Mouse (Mus musculus) layer of hippocampus, adult 2 months (tissue): ENCODE results near the gene Ptprk. TPM values are rescaled to one million over a fixed set of nuclear protein-coding genes. Genes with fewer than 3 reads are reported as not detected.

Experiments used
- DNase-seq, 2 experiments: peaks; one replicate each; pipeline ENCODE4 v3.0.0; 2022; ENCODE audit warnings: low spot score in 2 of 2
- H3K27ac ChIP-seq: fragments of 200-600 bp; 2 replicates; pipeline ENCODE4 v1.8.1; 2022
- H3K4me3 ChIP-seq: fragments of 200-600 bp; 2 replicates; pipeline ENCODE4 v1.8.1; 2022; ENCODE audit warnings: mild to moderate bottlenecking
- CTCF ChIP-seq: fragments of 200-600 bp; conservative IDR thresholded peaks from 2 replicates; pipeline ENCODE4 v1.8.1; 2022; ENCODE audit warnings: antibody characterized with exemption, mild to moderate bottlenecking, moderate library complexity
- long read RNA-seq, 2 experiments: library from polyadenylated mRNA; stranded (forward); transcript quantifications; one replicate each; pipeline ENCODE4 v2.0.0; 2021; ENCODE audit warnings: borderline mapping rate in 2 of 2
- total RNA-seq, 2 experiments: library from RNA; stranded (reverse); gene quantifications; 2 replicates each; pipeline ENCODE4 v1.2.3; 2021

Ptprk gene
- total RNA-seq: 10 to 100 TPM; 52.2 to 59.9 TPM
- long read RNA-seq, experiment 1, full-length matches to known transcripts: 2 of 10 reads
- long read RNA-seq, experiment 1, partial matches to known transcripts: 2 of 10 reads
- long read RNA-seq, experiment 1, other reads (novel, unspliced or antisense): 6 of 10 reads
- long read RNA-seq, experiment 2, full-length matches to known transcripts: 6 of 23 reads
- long read RNA-seq, experiment 2, partial matches to known transcripts: 5 of 23 reads
- long read RNA-seq, experiment 2, other reads (novel, unspliced or antisense): 12 of 23 reads

DNA sequence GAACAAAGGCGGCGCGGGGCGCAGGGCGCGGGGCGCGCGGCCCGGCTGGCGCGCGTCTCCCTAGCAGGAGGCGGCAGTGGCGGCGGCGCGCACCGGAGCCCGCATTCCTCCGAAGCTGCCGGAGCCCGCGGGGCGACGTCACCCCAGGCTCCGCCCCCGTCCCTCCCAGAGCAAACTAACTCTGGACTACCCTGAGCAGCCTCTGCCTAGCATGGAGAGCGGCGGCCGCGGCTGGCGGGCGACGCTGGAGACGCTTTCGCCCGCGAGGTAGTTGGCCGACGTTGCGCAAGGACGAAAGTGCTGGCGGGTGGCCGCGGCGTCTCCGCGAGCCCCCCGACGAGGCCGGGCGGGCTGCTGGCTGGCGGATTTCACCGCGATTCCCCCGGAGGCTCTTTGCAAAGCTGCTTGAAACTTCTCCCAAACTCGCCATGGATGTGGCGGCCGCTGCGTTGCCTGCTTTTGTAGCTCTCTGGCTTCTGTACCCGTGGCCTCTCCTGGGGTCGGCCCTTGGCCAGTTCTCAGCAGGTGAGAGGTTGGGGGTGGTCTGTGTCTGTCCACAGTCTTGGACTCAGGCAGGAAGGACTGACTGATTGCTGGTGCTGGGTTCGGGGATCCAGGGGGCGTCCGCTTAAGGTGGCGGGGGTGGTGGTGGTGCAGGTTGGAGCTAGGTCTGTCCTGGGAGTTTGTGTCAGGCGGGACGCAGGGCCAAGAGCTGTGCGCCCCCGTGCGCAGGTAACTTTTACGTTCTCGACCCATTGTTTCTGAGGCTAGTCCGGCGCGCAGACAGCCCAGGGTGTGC, at the start of gene Ptprk:
Ptprk (plus strand) TSS at position 168 of the 799 bp plus-strand sequence.
- peak within 1 kb of the TSS; percentile 65 for H3K4me3 ChIP-seq
- peak within 1 kb of the TSS; percentile 97 for H3K27ac ChIP-seq
- no peak for TF ChIP-seq CTCF
- DNase-seq: peak; percentile 90 to 91

DNA sequence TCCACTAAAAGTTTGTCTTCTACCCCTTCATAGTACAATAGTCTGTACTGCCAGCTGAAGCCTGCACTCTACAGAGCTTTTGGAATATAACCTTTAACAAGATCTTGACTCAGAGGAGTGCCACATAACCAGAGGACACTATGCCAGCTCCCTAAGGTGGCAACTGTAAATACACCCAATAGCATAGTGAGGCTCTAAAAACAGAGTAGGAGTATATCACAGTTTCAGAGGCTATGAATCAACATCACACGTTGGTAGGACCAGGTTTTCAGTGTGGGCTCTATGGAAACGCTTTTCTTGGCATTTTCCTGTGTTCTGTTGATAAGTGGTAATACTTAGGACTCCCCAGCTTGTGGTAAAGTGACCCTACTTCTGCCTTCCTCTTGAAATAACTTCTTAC, 46.8 kb upstream of the Ptprk start:
- no peak for TF ChIP-seq CTCF
- Histone ChIP-seq H3K4me3 (no peak overlapping the region), H3K27ac (no peak overlapping the region)
- DNase-seq: no peak

DNA sequence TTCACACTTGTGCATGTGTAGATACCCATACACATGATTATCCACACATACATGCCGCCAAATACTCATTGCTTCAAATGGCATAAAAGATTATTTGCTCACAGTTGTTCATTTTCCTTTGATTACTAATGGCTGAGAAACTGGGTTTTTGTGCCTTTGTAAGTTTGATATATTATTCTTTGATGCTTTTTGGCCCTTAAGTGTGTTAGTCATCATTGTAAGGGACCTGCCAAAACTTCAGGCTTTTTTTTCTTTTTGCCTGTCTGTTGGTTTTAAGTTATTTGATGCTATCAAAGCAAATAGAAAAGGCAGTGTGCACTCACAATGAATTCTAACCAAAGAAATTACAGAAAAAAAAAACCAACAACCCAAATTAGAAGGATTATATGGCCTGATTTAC, 38.2 kb upstream of the Ptprk start:
- no peak overlapping the region for H3K4me3 ChIP-seq
- no peak for TF ChIP-seq CTCF
- no peak overlapping the region for H3K27ac ChIP-seq

DNA sequence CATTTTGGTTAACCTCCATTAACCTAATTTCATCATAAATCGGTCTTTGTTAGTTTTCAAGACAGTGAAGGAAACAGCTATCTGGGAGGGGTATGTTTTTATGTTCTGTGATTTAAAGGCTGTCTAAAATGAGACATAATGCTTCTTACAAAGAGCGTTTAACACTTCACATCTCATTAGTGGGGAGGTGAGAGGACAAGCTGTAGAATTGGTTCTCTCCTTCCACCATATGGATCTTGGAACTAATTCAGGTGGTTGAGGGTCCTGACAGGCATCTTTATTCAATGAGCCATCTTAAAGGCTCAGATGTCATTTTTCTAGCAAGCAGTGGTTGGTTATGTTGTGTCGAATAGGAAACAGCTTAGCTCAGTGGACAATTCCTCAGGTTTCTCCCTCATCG, 19.9 kb upstream of the Ptprk start:
- no peak for DNase-seq
- H3K4me3 ChIP-seq: no peak overlapping the region
- TF ChIP-seq CTCF: no peak
- no peak overlapping the region for H3K27ac ChIP-seq

More for the DNA sequence above, 38.2 kb upstream of the Ptprk start:
- no peak for DNase-seq

DNA sequence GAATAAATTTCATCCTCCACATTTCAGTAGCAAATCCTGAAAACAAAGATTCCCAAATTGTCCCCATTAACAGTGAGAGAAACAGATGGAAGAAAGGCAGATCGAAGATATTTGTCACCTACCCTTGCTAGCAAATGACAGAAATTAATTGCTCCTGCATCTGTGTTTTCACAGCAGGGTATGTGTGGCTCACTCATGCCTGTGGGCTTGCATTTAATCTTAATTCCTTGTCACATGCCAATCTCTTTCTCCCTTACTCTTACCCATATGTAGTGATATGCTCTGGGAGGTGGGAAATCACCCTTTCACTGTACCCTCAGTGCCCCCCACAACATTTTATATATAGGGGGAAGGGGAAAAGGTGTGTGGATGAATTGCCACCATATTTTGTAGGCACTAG, 15.4 kb upstream of the Ptprk start:
- no peak overlapping the region for H3K4me3 ChIP-seq

DNA sequence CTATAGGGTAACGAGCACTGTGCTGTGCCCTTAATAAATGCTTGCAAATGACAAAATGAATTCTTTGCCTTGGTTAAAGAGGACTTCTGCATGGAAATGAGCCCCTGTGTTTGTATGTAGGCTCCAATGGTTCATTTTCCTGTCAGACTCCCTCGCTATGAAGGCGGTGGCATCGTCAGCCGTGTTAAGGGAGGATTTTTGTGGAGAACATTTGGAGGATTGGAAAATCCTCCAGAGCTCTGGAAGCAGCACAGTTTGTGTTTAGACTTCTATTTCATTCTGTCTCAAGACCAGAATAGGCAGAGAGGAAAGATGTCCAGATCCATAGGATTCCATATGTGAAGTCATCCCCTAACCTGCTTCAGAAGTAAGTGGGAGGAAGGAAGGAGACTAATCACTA, 6.6 kb upstream of the Ptprk start:
- H3K4me3 ChIP-seq: no peak overlapping the region
- DNase-seq: peak in 1 of 2 experiments; percentile 9
- no peak overlapping the region; the same call in 1 of the 2 replicates for H3K27ac ChIP-seq
- no peak for TF ChIP-seq CTCF

More for the DNA sequence above, 15.4 kb upstream of the Ptprk start:
- peak in 1 of 2 experiments; percentile 36 for DNase-seq
- TF ChIP-seq CTCF: no peak
- no peak overlapping the region for H3K27ac ChIP-seq

DNA sequence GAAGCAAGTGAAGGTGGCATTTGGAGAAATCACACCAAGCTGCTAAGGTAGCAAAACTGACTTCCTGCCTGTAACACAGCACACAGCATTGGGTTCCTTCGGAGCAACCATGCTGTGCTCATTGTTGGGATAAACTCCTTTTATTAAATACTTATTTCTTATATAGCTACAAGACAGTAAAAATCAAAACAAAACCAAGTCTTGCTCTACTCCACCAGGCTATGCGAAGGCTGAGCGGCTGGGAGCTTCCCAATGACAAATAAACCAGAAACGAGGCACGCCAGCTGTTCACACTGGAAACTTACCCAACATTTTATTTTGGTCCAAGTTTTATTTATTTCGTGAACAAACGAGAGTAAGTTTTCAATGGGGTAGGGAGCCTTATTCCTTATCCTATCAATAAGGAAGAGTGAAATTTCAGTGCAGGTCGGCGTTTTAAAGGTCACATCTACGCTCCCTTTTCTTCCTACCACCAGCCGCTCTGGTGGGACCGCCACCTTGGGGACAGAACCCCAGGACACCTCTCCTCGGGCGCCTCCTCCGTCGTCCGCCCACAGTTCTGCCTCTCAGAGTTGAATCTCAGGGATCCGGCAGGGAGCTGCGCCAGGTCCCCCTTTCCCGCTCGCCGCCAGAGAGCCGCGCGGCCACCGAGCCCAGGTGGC, 498 bp upstream of the Ptprk start:
- TF ChIP-seq CTCF: peak; percentile 32; the same call in 1 of the 2 replicates
- Histone ChIP-seq H3K27ac (peak overlapping the region; percentile 97), H3K4me3 (peak overlapping the region; percentile 65)
- peak; percentile 42 to 66 for DNase-seq

DNA sequence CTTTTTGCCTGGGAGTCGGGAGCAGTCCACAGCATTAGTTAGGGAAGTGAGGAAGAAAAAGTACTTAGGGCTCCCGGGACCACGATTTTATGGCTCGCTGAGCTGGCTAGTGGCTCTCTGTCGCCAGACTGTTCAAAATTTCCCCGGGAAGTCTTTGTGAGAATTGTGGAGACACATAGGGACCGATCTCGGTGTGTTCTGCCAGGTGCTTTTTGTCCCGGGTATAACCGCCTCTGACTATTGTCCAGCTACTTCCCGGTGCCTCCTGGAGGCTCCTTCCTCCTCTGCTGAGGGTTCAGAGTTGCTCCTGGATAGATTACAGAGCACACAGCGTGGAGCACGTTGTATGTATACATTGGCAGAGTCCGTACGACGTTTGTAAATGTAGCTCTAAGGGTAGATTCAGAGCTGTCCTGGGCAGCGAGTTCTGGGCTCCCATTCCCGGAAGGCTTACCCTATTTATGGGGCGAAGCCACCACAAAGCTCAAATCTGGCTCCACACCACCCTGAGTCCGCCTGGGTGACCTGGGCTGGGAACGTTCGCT, 943 bp downstream of the Ptprk start:
- peak in 1 of 2 experiments; percentile 2 for DNase-seq
- peak overlapping the region; percentile 97 for H3K27ac ChIP-seq
- H3K4me3 ChIP-seq: peak overlapping the region; percentile 65
- no peak for TF ChIP-seq CTCF

DNA sequence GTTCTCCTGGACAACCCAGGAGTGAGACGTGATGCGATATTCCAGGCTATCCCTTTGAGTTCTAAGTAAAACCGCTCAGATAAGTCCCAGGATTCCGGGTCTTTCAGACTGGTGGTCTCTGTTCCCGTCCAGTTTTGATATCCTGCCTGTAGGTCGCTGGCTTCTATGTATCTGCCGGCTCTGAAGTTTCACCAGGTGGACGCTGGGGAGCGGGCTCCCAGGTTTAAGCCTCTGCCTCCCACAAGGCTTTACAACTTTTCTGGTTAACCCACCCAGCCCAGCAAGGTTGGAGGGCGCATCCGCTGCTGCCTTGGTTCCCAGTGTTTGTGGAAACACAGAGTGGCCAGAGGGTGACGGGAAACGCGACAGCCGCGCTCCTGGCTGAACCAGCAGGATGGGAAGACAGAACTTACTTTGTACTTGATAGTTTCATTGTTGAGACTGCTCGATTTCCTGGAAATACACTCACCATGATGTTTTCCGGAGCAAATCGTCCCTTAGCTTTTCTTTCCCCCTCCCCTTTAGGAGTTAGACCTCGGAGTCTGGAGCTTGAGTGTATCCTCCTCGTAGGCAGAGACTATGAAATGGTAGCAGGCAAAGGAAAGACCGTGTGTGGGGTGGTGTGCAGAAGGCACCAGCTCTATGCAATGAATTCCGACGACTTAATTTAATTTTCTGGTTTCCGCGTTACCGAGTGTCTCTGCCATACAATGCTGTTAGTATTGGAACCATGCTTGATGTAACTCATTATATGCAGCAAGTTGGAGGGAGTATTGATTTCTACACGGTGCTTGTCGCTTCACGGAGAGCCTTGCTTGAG, 1.6 kb downstream of the Ptprk start:
- DNase-seq: peak in 1 of 2 experiments; percentile 11
- TF ChIP-seq CTCF: peak; percentile 32
- peak overlapping the region; percentile 65 for H3K4me3 ChIP-seq
- H3K27ac ChIP-seq: peak overlapping the region; percentile 97

DNA sequence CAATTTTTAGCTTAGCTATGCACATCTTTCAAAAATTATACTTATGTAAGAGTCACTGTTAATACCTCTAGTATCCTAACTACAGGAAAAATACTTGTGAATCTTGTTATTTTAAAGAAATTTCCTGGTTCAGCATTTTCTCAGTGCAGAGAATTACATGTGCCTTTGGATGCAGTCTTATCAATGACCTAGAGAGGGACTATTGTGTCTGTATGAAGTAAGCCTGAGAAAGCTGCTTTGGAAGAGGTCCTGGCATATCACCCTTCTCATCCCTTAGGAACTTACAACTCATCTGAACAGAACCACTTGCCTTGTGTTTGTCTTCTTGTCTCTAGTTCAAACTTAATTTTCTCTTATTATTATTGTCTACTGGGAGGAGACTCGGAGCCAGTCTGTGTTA, 3.6 kb downstream of the Ptprk start:
- Histone ChIP-seq H3K4me3 (no peak overlapping the region), H3K27ac (peak overlapping the region; percentile 28; the same call in 1 of the 2 replicates)
- TF ChIP-seq CTCF: peak; percentile 67
- DNase-seq: no peak

DNA sequence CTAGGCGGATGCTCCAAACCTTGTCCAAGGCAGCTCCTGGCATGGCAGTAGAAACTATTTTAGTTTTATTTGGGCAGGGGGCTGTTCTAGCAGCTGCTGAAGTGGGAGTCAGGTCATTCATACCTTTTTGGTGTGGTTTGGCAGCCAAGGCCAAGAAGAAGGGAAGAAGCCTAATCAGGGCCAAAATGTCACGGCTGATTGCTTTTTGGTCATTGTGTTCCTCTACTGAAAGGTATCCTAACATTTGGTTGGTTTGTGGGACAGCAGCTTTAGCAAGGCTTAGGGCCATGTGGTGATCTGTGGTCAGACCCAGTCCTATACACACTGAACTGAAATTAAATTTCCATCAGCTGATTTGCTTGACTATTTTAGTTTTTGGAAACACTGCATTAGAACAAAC, 6.6 kb downstream of the Ptprk start:
- H3K4me3 ChIP-seq: no peak overlapping the region
- TF ChIP-seq CTCF: no peak
- no peak for DNase-seq
- no peak overlapping the region for H3K27ac ChIP-seq

DNA sequence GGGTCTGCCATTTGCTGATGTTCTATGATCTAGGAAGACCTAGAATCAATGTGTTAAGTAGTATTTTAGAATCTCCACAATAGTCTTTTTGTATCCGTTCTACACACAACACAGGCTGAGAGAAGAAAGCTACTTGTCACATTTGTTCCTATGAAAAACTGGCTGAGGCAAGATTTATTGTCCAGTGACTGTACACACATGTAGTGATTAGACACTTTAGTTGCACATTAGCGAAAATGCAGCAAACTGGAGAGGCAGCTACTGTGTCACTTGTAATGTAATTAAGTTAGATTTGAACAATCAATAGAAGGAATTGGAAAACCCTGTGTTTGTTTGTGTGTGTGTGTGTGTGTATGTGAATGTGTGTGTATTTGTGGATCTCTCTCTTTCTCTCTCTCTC, 8.6 kb downstream of the Ptprk start:
- TF ChIP-seq CTCF: no peak
- DNase-seq: no peak
- Histone ChIP-seq H3K27ac (no peak overlapping the region), H3K4me3 (no peak overlapping the region)
